Mouse (Mus musculus) embryonic facial prominence, embryonic 15.5 days (tissue): Measurements from ENCODE around the gene Tmem203. TPM values are rescaled to one million over a fixed set of nuclear protein-coding genes. Genes with fewer than 3 reads are reported as not detected.

Experiments used
- ATAC-seq: fragments of 200-750 bp; cut with Nextera tagmentation; 2 replicates; pipeline ENCODE4 v1.8.0; 2017; ENCODE audit warnings: low read depth, moderate TSS enrichment; ENCODE audit not compliant: insufficient number of reproducible peaks, low FRiP score, low TSS enrichment
- H3K27ac ChIP-seq: fragments of 300-500 bp; sonication (generic); replicated peaks from 2 replicates; pipeline ENCODE4 v1.5.1; 2015; ENCODE audit warnings: mild to moderate bottlenecking, inconsistent platforms
- H3K27me3 ChIP-seq: fragments of 300-500 bp; sonication (generic); 2 replicates; pipeline ENCODE4 v1.6.1; 2015; ENCODE audit warnings: inconsistent platforms
- H3K36me3 ChIP-seq: fragments of 300-500 bp; sonication (generic); 2 replicates; pipeline ENCODE4 v1.6.1; 2015; ENCODE audit warnings: mild to moderate bottlenecking, inconsistent platforms
- H3K4me1 ChIP-seq: fragments of 300-500 bp; sonication (generic); 2 replicates; pipeline ENCODE4 v1.6.1; 2015; ENCODE audit warnings: inconsistent platforms
- H3K4me2 ChIP-seq: fragments of 300-500 bp; sonication (generic); replicated peaks from 2 replicates; pipeline ENCODE4 v1.6.1; 2015; ENCODE audit warnings: mild to moderate bottlenecking, inconsistent platforms
- H3K4me3 ChIP-seq: fragments of 300-500 bp; sonication (generic); replicated peaks from 2 replicates; pipeline ENCODE4 v1.5.1; 2015; ENCODE audit warnings: mild to moderate bottlenecking, inconsistent platforms
- H3K9ac ChIP-seq: fragments of 300-500 bp; sonication (generic); 2 replicates; pipeline ENCODE4 v1.6.1; 2015; ENCODE audit warnings: inconsistent platforms
- H3K9me3 ChIP-seq: fragments of 300-500 bp; sonication (generic); replicated peaks from 2 replicates; pipeline ENCODE4 v1.6.1; 2016; ENCODE audit warnings: inconsistent platforms
- WGBS: fragments of 180-500 bp; shearing (Covaris S2); methylation state at CpG from one replicate; pipeline ENCODE4 v1.1.7; 2015; 5-methylcytosine and 5-hydroxymethylcytosine counted together
- polyA plus RNA-seq: library from polyadenylated mRNA; unstranded; fragments of >200 nt; fragmentation: Nextera tagmentation; extraction: Ambion mirVana; gene quantifications from 2 replicates; pipeline ENCODE4 v1.2.1, GENCODE M21; 2015

Tmem203 gene
- polyA plus RNA-seq, 1 experiment from 2014 or later = 25.6 TPM

GRCm38 (mm10) chr2:25264851-25265250 lies 9.6 kb downstream of the Tmem203 start:
- H3K9ac ChIP-seq = no peak overlapping the region
- WGBS = 65% methylated on average over 3 of the region's 3 CpGs
- peaks cover 17% of the 10 kb centered on the region for H3K27me3 ChIP-seq
- H3K9me3 ChIP-seq = no peaks in the 10 kb centered on the region
- H3K36me3 ChIP-seq = peaks cover 19% of the 10 kb centered on the region
- no peak overlapping the region for H3K4me2 ChIP-seq
- H3K4me1 ChIP-seq = peaks cover 46% of the 10 kb centered on the region
- ATAC-seq = no peak
- H3K27ac ChIP-seq = no peak overlapping the region
- H3K4me3 ChIP-seq = no peak overlapping the region

- H3K4me3 ChIP-seq = 0 out of 2 replicates have a peak overlapping the region, but pooled peaks have one; percentile 2
- H3K9ac ChIP-seq = no peak overlapping the region
- H3K36me3 ChIP-seq = peaks cover 30% of the 10 kb centered on the region
- peak overlapping the region; percentile 24; the same call in 1 of the 2 replicates for H3K4me2 ChIP-seq
- WGBS = 67% methylated on average over 6 of the region's 6 CpGs
- H3K9me3 ChIP-seq = no peaks in the 10 kb centered on the region
- H3K4me1 ChIP-seq = peaks cover 57% of the 10 kb centered on the region
- H3K27me3 ChIP-seq = peaks cover 17% of the 10 kb centered on the region
- ATAC-seq = no peak
- H3K27ac ChIP-seq = no peak overlapping the region
These were observed 10.8 kb downstream of the Tmem203 start for GRCm38 (mm10) chr2:25265897-25266656.

- peaks cover 64% of the 10 kb centered on the region for H3K4me1 ChIP-seq
- no peak overlapping the region for H3K4me2 ChIP-seq
- no peak for ATAC-seq
- peaks cover 17% of the 10 kb centered on the region for H3K27me3 ChIP-seq
- peaks cover 30% of the 10 kb centered on the region for H3K36me3 ChIP-seq
- no peaks in the 10 kb centered on the region for H3K9me3 ChIP-seq
- WGBS = 59% methylated on average over 2 of the region's 2 CpGs
- H3K9ac ChIP-seq = no peak overlapping the region
- H3K27ac ChIP-seq = no peak overlapping the region
- no peak overlapping the region for H3K4me3 ChIP-seq
These were observed 11.5 kb downstream of the Tmem203 start for GRCm38 (mm10) chr2:25266720-25267119.

GRCm38 (mm10) chr2:25267241-25267640 lies 12.0 kb downstream of the Tmem203 start:
- ATAC-seq = no peak
- Histone ChIP-seq H3K9me3 (no peaks in the 10 kb centered on the region), H3K4me3 (no peak overlapping the region), H3K9ac (no peak overlapping the region), H3K36me3 (peaks cover 30% of the 10 kb centered on the region), H3K27ac (no peak overlapping the region), H3K4me1 (peaks cover 60% of the 10 kb centered on the region), H3K4me2 (no peak overlapping the region), H3K27me3 (peaks cover 17% of the 10 kb centered on the region)

- Histone ChIP-seq H3K9me3 (no peaks in the 10 kb centered on the region), H3K27me3 (peaks cover 17% of the 10 kb centered on the region), H3K36me3 (peaks cover 30% of the 10 kb centered on the region), H3K27ac (no peak overlapping the region), H3K4me1 (peaks cover 59% of the 10 kb centered on the region), H3K4me3 (no peak overlapping the region), H3K9ac (no peak overlapping the region), H3K4me2 (no peak overlapping the region)
- 64% methylated on average over 4 of the region's 4 CpGs for WGBS
- no peak for ATAC-seq
These were observed 12.6 kb downstream of the Tmem203 start for GRCm38 (mm10) chr2:25267746-25268309.

- H3K4me1 ChIP-seq = peaks cover 38% of the 10 kb centered on the region
- H3K4me3 ChIP-seq = peak within 1 kb of the TSS; percentile 87
- H3K4me2 ChIP-seq = peak within 1 kb of the TSS; percentile 96
- H3K36me3 ChIP-seq = peaks cover 62% of the 10 kb centered on the region
- ATAC-seq = peak; percentile 93
- WGBS = under 1% methylated on average over 55 of the region's 55 CpGs
- H3K27ac ChIP-seq = peak within 1 kb of the TSS; percentile 90
- H3K9ac ChIP-seq = peak within 1 kb of the TSS; percentile 97
- H3K27me3 ChIP-seq = no peaks in the 10 kb centered on the region
- no peaks in the 10 kb centered on the region for H3K9me3 ChIP-seq
These were observed 16.7 kb downstream of the Tmem203 start, which contains the start of the genes Ssna1 and Anapc2 for GRCm38 (mm10) chr2:25271827-25272511. TSS of gene Ssna1 (minus strand) at chr2:25272438. TSS of gene Anapc2 (plus strand) at chr2:25272478.

- H3K9me3 ChIP-seq = no peaks in the 10 kb centered on the region
- H3K27me3 ChIP-seq = no peaks in the 10 kb centered on the region
- peak overlapping the region; percentile 87 for H3K4me3 ChIP-seq
- peak overlapping the region; percentile 81 for H3K27ac ChIP-seq
- peaks cover 67% of the 10 kb centered on the region for H3K36me3 ChIP-seq
- peaks cover 33% of the 10 kb centered on the region for H3K4me1 ChIP-seq
- ATAC-seq = peak; percentile 55
- H3K4me2 ChIP-seq = peak overlapping the region; percentile 96
- H3K9ac ChIP-seq = peak overlapping the region; percentile 97
- WGBS = 1% methylated on average over 29 of the region's 29 CpGs
These were observed 17.3 kb downstream of the Tmem203 start for GRCm38 (mm10) chr2:25272515-25272914.

- Histone ChIP-seq H3K9me3 (no peaks in the 10 kb centered on the region), H3K36me3 (peaks cover 71% of the 10 kb centered on the region), H3K9ac (peak overlapping the region; percentile 97), H3K27me3 (no peaks in the 10 kb centered on the region), H3K4me1 (peaks cover 33% of the 10 kb centered on the region), H3K27ac (peak overlapping the region; percentile 81), H3K4me2 (peak overlapping the region; percentile 96), H3K4me3 (peak overlapping the region; percentile 87)
- no peak for ATAC-seq
- WGBS = 36% methylated on average over 16 of the region's 16 CpGs
These were observed 17.8 kb downstream of the Tmem203 start for GRCm38 (mm10) chr2:25273010-25273409.

GRCm38 (mm10) chr2:25278928-25279882 lies 24.0 kb downstream of the Tmem203 start:
- Histone ChIP-seq H3K27me3 (no peaks in the 10 kb centered on the region), H3K27ac (no peak overlapping the region), H3K4me3 (no peak overlapping the region), H3K36me3 (peaks cover 95% of the 10 kb centered on the region), H3K9me3 (no peaks in the 10 kb centered on the region), H3K4me1 (peaks cover 1% of the 10 kb centered on the region), H3K9ac (no peak overlapping the region), H3K4me2 (no peak overlapping the region)
- ATAC-seq = no peak
- WGBS = 65% methylated on average over 13 of the region's 13 CpGs

GRCm38 (mm10) chr2:25285551-25285950 lies 30.3 kb downstream of the Tmem203 start:
- Histone ChIP-seq H3K27ac (peak overlapping the region; percentile 82), H3K4me1 (peaks cover 40% of the 10 kb centered on the region), H3K4me2 (no peak overlapping the region), H3K4me3 (no peak overlapping the region), H3K9me3 (no peaks in the 10 kb centered on the region), H3K36me3 (peaks cover 48% of the 10 kb centered on the region), H3K27me3 (peaks cover 32% of the 10 kb centered on the region), H3K9ac (no peak overlapping the region)
- no peak for ATAC-seq
- WGBS = 79% methylated on average over 2 of the region's 2 CpGs
